Mouse (Mus musculus): ENCODE data around the gene Olfr896-ps1. TPM values are rescaled to one million over a fixed set of nuclear protein-coding genes. Genes with fewer than 3 reads are reported as not detected.

The Olfr896-ps1 gene
- polyA plus RNA-seq (2015; fragmentation: Illumina TruSeq; extraction: RNeasy Lipid Tissue Mini Kit (QIAGEN cat#74804); ENCODE audit: insufficient read depth, low read depth, low replicate concordance) = not detected

GRCm38 (mm10) chr9:38290807-38291206 is at the start of gene Olfr896-ps1:
Olfr896-ps1 (plus strand) TSS chr9:38291107.

GRCm38 (mm10) chr9:38252474-38252873 is 38.4 kb upstream of the Olfr896-ps1 start, which contains the start of gene Olfr143:
Olfr143 (plus strand) TSS chr9:38252774.

DNA sequence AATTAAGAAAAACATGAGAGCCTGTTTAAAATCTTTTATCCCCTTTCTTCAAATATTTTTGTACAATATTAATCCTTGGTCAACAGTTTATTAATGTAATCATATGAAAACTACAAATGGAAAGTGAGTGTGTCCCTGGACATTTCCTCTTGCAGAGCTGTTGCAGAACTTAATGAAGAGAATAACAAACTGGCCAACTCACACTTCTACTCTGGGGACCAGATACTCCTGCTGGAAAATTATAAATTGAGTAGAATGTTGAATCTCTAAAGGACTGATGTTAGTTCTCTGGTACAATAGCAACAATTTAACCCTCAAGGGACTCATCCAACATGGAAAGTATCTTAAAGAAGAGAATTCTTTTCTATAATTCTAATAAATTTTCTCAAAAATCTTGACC is 23.4 kb upstream of the Olfr896-ps1 start, which contains the start of gene Olfr895:
Gene Olfr895 (plus strand): TSS at position 301 of the 400 bp plus-strand sequence.

DNA sequence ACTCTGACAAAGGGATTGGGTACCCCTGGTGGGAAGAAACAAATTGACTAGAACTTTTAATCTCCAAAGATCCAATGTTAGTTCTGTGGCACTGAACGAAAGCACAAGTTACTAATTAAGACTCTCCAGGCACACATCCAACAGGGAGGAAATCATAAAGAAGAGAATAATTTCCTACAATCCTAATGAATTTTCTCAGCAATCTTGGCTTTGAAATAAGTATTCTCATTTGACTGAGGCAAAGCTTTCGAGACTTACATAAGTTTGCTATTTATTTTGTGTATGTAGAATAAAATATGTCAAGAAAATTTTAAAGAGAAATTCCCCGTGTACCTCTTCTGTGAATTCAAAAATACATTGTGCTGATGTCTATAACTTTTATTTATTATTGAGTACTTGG is 37.9 kb downstream of the Olfr896-ps1 start, which contains the start of gene Olfr25:
Gene Olfr25 (plus strand): TSS at position 301 of the 400 bp plus-strand sequence.

Other genes starting within 250 kb of the Olfr896-ps1 start
- gene Olfr884, start 244.6 kb upstream of the Olfr896-ps1 start, polyA plus RNA-seq (2015; fragmentation: Illumina TruSeq; extraction: RNeasy Lipid Tissue Mini Kit (QIAGEN cat#74804); ENCODE audit: insufficient read depth, low read depth, low replicate concordance) = not detected
- not detected for gene Olfr885, start 229.8 kb upstream of the Olfr896-ps1 start, polyA plus RNA-seq (2015; fragmentation: Illumina TruSeq; extraction: RNeasy Lipid Tissue Mini Kit (QIAGEN cat#74804); ENCODE audit: insufficient read depth, low read depth, low replicate concordance)
- not detected for gene Olfr887, start 207.0 kb upstream of the Olfr896-ps1 start, polyA plus RNA-seq (2015; fragmentation: Illumina TruSeq; extraction: RNeasy Lipid Tissue Mini Kit (QIAGEN cat#74804); ENCODE audit: insufficient read depth, low read depth, low replicate concordance)
- not detected for gene Olfr888, start 183.0 kb upstream of the Olfr896-ps1 start, polyA plus RNA-seq (2015; fragmentation: Illumina TruSeq; extraction: RNeasy Lipid Tissue Mini Kit (QIAGEN cat#74804); ENCODE audit: insufficient read depth, low read depth, low replicate concordance)
- not detected for gene Olfr889, start 175.9 kb upstream of the Olfr896-ps1 start, polyA plus RNA-seq (2015; fragmentation: Illumina TruSeq; extraction: RNeasy Lipid Tissue Mini Kit (QIAGEN cat#74804); ENCODE audit: insufficient read depth, low read depth, low replicate concordance)
- not detected for gene Olfr890, start 148.6 kb upstream of the Olfr896-ps1 start, polyA plus RNA-seq (2015; fragmentation: Illumina TruSeq; extraction: RNeasy Lipid Tissue Mini Kit (QIAGEN cat#74804); ENCODE audit: insufficient read depth, low read depth, low replicate concordance)
- not detected for gene Olfr891, start 110.3 kb upstream of the Olfr896-ps1 start, polyA plus RNA-seq (2015; fragmentation: Illumina TruSeq; extraction: RNeasy Lipid Tissue Mini Kit (QIAGEN cat#74804); ENCODE audit: insufficient read depth, low read depth, low replicate concordance)
- gene Olfr893, start 82.7 kb upstream of the Olfr896-ps1 start, polyA plus RNA-seq (2015; fragmentation: Illumina TruSeq; extraction: RNeasy Lipid Tissue Mini Kit (QIAGEN cat#74804); ENCODE audit: insufficient read depth, low read depth, low replicate concordance) = not detected
- gene Olfr894, start 73.1 kb upstream of the Olfr896-ps1 start, polyA plus RNA-seq (2015; fragmentation: Illumina TruSeq; extraction: RNeasy Lipid Tissue Mini Kit (QIAGEN cat#74804); ENCODE audit: insufficient read depth, low read depth, low replicate concordance) = not detected
- not detected for gene Olfr143, start 38.3 kb upstream of the Olfr896-ps1 start, polyA plus RNA-seq (2015; fragmentation: Illumina TruSeq; extraction: RNeasy Lipid Tissue Mini Kit (QIAGEN cat#74804); ENCODE audit: insufficient read depth, low read depth, low replicate concordance)
- not detected for gene Olfr895, start 23.3 kb upstream of the Olfr896-ps1 start, polyA plus RNA-seq (2015; fragmentation: Illumina TruSeq; extraction: RNeasy Lipid Tissue Mini Kit (QIAGEN cat#74804); ENCODE audit: insufficient read depth, low read depth, low replicate concordance)
- not detected for gene Olfr25, start 38.0 kb downstream of the Olfr896-ps1 start, polyA plus RNA-seq (2015; fragmentation: Illumina TruSeq; extraction: RNeasy Lipid Tissue Mini Kit (QIAGEN cat#74804); ENCODE audit: insufficient read depth, low read depth, low replicate concordance)
- gene Olfr898, start 57.3 kb downstream of the Olfr896-ps1 start, polyA plus RNA-seq (2015; fragmentation: Illumina TruSeq; extraction: RNeasy Lipid Tissue Mini Kit (QIAGEN cat#74804); ENCODE audit: insufficient read depth, low read depth, low replicate concordance) = not detected
- not detected for gene Olfr250, start 75.8 kb downstream of the Olfr896-ps1 start, polyA plus RNA-seq (2015; fragmentation: Illumina TruSeq; extraction: RNeasy Lipid Tissue Mini Kit (QIAGEN cat#74804); ENCODE audit: insufficient read depth, low read depth, low replicate concordance)
- not detected for gene Olfr251, start 86.0 kb downstream of the Olfr896-ps1 start, polyA plus RNA-seq (2015; fragmentation: Illumina TruSeq; extraction: RNeasy Lipid Tissue Mini Kit (QIAGEN cat#74804); ENCODE audit: insufficient read depth, low read depth, low replicate concordance)
- gene Olfr147, start 110.6 kb downstream of the Olfr896-ps1 start, polyA plus RNA-seq (2015; fragmentation: Illumina TruSeq; extraction: RNeasy Lipid Tissue Mini Kit (QIAGEN cat#74804); ENCODE audit: insufficient read depth, low read depth, low replicate concordance) = not detected
- gene Olfr901, start 138.3 kb downstream of the Olfr896-ps1 start, polyA plus RNA-seq (2015; fragmentation: Illumina TruSeq; extraction: RNeasy Lipid Tissue Mini Kit (QIAGEN cat#74804); ENCODE audit: insufficient read depth, low read depth, low replicate concordance) = not detected
- gene Olfr902, start 156.5 kb downstream of the Olfr896-ps1 start, polyA plus RNA-seq (2015; fragmentation: Illumina TruSeq; extraction: RNeasy Lipid Tissue Mini Kit (QIAGEN cat#74804); ENCODE audit: insufficient read depth, low read depth, low replicate concordance) = not detected
- gene Olfr904, start 172.0 kb downstream of the Olfr896-ps1 start, polyA plus RNA-seq (2015; fragmentation: Illumina TruSeq; extraction: RNeasy Lipid Tissue Mini Kit (QIAGEN cat#74804); ENCODE audit: insufficient read depth, low read depth, low replicate concordance) = not detected
- not detected for gene Olfr905, start 180.0 kb downstream of the Olfr896-ps1 start, polyA plus RNA-seq (2015; fragmentation: Illumina TruSeq; extraction: RNeasy Lipid Tissue Mini Kit (QIAGEN cat#74804); ENCODE audit: insufficient read depth, low read depth, low replicate concordance)
- not detected for gene Olfr906, start 196.0 kb downstream of the Olfr896-ps1 start, polyA plus RNA-seq (2015; fragmentation: Illumina TruSeq; extraction: RNeasy Lipid Tissue Mini Kit (QIAGEN cat#74804); ENCODE audit: insufficient read depth, low read depth, low replicate concordance)
- not detected for gene Olfr907, start 204.7 kb downstream of the Olfr896-ps1 start, polyA plus RNA-seq (2015; fragmentation: Illumina TruSeq; extraction: RNeasy Lipid Tissue Mini Kit (QIAGEN cat#74804); ENCODE audit: insufficient read depth, low read depth, low replicate concordance)
- gene Olfr911-ps1, start 230.5 kb downstream of the Olfr896-ps1 start, polyA plus RNA-seq (2015; fragmentation: Illumina TruSeq; extraction: RNeasy Lipid Tissue Mini Kit (QIAGEN cat#74804); ENCODE audit: insufficient read depth, low read depth, low replicate concordance) = not detected
- gene Olfr910, start 246.7 kb downstream of the Olfr896-ps1 start, polyA plus RNA-seq (2015; fragmentation: Illumina TruSeq; extraction: RNeasy Lipid Tissue Mini Kit (QIAGEN cat#74804); ENCODE audit: insufficient read depth, low read depth, low replicate concordance) = not detected